Mouse (Mus musculus): Measurements from ENCODE around the gene Cd59a.
A peak's percentile ranks its signal among the peaks of the same experiment; 100 is the strongest.
"Not testable (repeated sequence)": the region's sequence is repeated elsewhere in the genome, so short reads cannot be mapped to it uniquely, and the experiment has no call there.

The Cd59a gene

GRCm38 (mm10) chr2:104095741-104096213 is at the start of gene Cd59a:
Gene Cd59a (plus strand): TSS chr2:104095801.
- DNase-seq (ENCODE audit: low spot score) = peak; percentile 20

- no peak for DNase-seq (ENCODE audit: low spot score)
Observed at GRCm38 (mm10) chr2:104058381-104058780, 37.2 kb upstream of the Cd59a start.

GRCm38 (mm10) chr2:104058954-104059353 is 36.6 kb upstream of the Cd59a start:
- DNase-seq (ENCODE audit: low spot score) = no peak

GRCm38 (mm10) chr2:104059786-104060185 is 35.8 kb upstream of the Cd59a start:
- DNase-seq (ENCODE audit: low spot score) = no peak

GRCm38 (mm10) chr2:104060996-104061395 is 34.6 kb upstream of the Cd59a start:
- DNase-seq (ENCODE audit: low spot score) = no peak

- DNase-seq (ENCODE audit: low spot score) = no peak
Observed at GRCm38 (mm10) chr2:104062665-104063064, 32.9 kb upstream of the Cd59a start.

- DNase-seq (ENCODE audit: low spot score) = no peak
Observed at GRCm38 (mm10) chr2:104064152-104064551, 31.4 kb upstream of the Cd59a start.

GRCm38 (mm10) chr2:104065526-104065925 is 30.1 kb upstream of the Cd59a start, which contains the start of gene Gm10912:
Gene Gm10912 (plus strand): TSS chr2:104065826.
- not testable (repeated sequence) for DNase-seq (ENCODE audit: low spot score)

- DNase-seq (ENCODE audit: low spot score) = not testable (repeated sequence)
Observed at GRCm38 (mm10) chr2:104068450-104068849, 27.2 kb upstream of the Cd59a start, which contains the start of gene Gm10799. Gene Gm10799 (minus strand): TSS chr2:104068550.

- DNase-seq (ENCODE audit: low spot score) = no peak
Observed at GRCm38 (mm10) chr2:104069704-104070185, 25.9 kb upstream of the Cd59a start, which contains the start of gene Cd59b. Gene Cd59b (plus strand): TSS chr2:104069849.

GRCm38 (mm10) chr2:104078285-104078684 is 17.3 kb upstream of the Cd59a start:
- not testable (repeated sequence) for DNase-seq (ENCODE audit: low spot score)

GRCm38 (mm10) chr2:104081436-104082050 is 14.1 kb upstream of the Cd59a start:
- DNase-seq (ENCODE audit: low spot score) = not testable (repeated sequence)

- DNase-seq (ENCODE audit: low spot score) = no peak
Observed at GRCm38 (mm10) chr2:104082474-104082873, 13.1 kb upstream of the Cd59a start.

GRCm38 (mm10) chr2:104084027-104084426 is 11.6 kb upstream of the Cd59a start:
- DNase-seq (ENCODE audit: low spot score) = not testable (repeated sequence)

- DNase-seq (ENCODE audit: low spot score) = not testable (repeated sequence)
Observed at GRCm38 (mm10) chr2:104087562-104087961, 8.0 kb upstream of the Cd59a start.

GRCm38 (mm10) chr2:104093305-104093704 is 2.3 kb upstream of the Cd59a start:
- DNase-seq (ENCODE audit: low spot score) = no peak

- no peak for DNase-seq (ENCODE audit: low spot score)
Observed at GRCm38 (mm10) chr2:104096256-104096655, 655 bp downstream of the Cd59a start.

GRCm38 (mm10) chr2:104096796-104097195 is 1.2 kb downstream of the Cd59a start:
- not testable (repeated sequence) for DNase-seq (ENCODE audit: low spot score)

GRCm38 (mm10) chr2:104097396-104097795 is 1.8 kb downstream of the Cd59a start:
- DNase-seq (ENCODE audit: low spot score) = not testable (repeated sequence)

- DNase-seq (ENCODE audit: low spot score) = no peak
Observed at GRCm38 (mm10) chr2:104098529-104099230, 3.1 kb downstream of the Cd59a start.

GRCm38 (mm10) chr2:104099231-104099585 is 3.6 kb downstream of the Cd59a start:
- DNase-seq (ENCODE audit: low spot score) = no peak

GRCm38 (mm10) chr2:104099946-104100345 is 4.3 kb downstream of the Cd59a start:
- DNase-seq (ENCODE audit: low spot score) = no peak

- DNase-seq (ENCODE audit: low spot score) = no peak
Observed at GRCm38 (mm10) chr2:104104800-104105199, 9.2 kb downstream of the Cd59a start.
